Mouse (Mus musculus): Measurements from ENCODE around the gene Fbxl17. TPM values are rescaled to one million over a fixed set of nuclear protein-coding genes. Genes with fewer than 3 reads are reported as not detected.

The Fbxl17 gene
- total RNA-seq, 2 experiments from 2014 or later: 3.7 to 5.2 TPM

DNA sequence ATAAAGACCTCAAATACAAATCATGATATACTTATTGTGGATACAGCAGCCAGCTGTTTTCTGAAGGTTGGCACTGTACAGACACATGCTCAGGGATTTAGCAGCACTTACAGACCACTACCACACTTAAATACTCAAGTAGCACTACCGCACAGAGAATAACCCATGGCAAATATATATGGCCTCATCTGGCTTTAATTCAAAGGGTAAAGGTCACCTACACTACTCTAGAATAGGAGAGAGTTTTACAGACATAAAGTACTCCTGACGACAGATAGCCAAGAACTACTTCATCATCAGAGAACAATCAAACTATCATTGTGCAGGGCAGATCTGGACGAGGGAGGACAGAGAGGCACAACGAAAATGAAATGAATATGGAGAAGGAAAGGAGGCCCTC is 93.9 kb downstream of the Fbxl17 start:
- no peak for ATAC-seq (replicated peaks; ENCODE audit: low FRiP score, low TSS enrichment, poor library complexity, severe bottlenecking)

DNA sequence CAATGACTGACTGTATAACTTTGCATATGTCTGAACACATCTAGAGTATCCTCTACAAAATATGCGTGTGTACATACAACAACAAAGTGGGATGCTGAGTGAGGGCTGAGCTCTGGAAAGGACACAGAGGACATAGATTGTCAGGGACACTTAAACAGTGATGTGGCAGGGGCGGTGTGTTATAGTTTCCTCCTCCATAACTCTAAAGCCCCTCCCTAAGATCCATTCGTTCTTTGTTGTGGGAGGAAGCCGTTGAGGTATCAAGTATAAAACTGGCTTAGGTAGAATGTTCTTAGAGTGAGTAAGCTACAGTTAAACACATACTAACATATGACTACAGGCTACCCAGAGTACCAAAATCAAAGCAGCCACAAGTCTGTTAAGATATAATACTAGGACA is 94.3 kb downstream of the Fbxl17 start:
- ATAC-seq (replicated peaks; ENCODE audit: low FRiP score, low TSS enrichment, poor library complexity, severe bottlenecking): no peak

GRCm38 (mm10) chr17:63404968-63405367 is 94.8 kb downstream of the Fbxl17 start:
- no peak for ATAC-seq (replicated peaks; ENCODE audit: low FRiP score, low TSS enrichment, poor library complexity, severe bottlenecking)

DNA sequence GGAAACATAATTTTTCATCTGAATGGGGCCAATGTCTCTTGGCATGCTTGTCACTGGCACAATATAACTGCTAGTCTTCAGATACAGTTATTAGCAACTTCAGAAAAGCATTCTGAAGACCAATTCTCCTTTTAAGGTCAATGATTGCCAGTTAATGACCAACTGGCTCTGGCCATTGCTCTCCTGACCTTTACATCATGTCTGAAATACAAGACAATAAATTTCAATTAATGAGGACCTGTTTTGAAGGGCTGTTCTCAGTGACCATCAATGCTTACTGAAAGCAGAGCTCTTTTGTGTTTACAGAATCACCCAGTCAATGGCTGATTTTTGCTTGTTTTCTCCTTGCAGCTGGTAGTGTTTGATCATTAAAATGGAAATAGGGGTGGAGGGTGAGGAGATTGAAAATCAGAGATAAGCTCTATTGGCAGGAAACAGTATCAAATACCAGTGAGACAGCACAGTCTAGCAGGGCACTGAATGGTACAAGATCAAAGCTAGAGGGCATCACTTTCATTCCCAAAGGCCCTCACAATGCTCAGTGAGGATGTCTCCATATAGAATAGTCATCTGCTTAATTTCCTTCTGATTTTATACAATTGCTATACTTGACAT is 95.9 kb downstream of the Fbxl17 start:
- no peak for ATAC-seq (replicated peaks; ENCODE audit: low FRiP score, low TSS enrichment, poor library complexity, severe bottlenecking)

DNA sequence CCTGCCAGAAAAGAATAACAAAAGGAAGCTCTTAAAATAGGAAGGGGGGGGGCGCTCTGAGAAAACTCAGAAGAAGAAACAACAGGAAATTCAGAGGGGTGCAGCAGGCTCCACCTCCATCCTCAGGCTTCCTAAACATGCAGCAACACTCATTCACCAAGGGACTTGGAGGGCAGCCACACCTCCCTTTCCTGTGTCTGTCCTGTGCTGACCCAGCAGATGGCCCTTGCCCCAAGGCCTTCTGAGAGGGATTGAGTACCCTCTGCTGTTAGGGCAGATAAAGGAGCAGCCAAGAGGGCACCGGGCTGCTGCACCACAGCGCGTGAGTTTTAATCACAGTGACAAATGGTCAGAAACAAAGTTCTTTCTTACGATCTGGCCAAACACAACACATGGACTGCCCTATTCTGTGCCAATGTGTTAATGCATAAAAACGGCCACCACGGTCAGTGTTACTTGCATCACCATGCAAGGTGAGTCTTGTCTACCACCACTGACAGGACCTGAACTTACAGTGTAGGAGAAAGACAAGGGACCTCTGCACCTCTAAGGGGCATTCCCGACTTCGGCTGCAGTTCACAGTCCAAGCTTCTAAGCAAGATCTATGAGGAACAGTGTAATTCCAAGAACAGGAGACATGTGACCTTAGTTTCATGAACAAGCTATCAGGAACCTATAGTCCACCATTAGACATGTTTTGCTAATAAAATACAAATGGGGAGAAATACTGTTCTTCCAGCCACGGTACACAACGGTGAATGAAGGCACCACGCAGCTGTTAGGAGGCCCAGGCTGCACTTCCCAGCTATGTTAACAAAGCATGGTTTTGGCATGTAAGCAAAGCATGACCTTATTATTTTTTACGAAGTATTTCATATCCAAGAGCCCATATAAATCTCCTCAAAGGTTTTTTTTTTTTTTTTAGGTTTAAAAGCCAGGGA is 96.8 kb downstream of the Fbxl17 start:
- ATAC-seq (replicated peaks; ENCODE audit: low FRiP score, low TSS enrichment, poor library complexity, severe bottlenecking): no peak

DNA sequence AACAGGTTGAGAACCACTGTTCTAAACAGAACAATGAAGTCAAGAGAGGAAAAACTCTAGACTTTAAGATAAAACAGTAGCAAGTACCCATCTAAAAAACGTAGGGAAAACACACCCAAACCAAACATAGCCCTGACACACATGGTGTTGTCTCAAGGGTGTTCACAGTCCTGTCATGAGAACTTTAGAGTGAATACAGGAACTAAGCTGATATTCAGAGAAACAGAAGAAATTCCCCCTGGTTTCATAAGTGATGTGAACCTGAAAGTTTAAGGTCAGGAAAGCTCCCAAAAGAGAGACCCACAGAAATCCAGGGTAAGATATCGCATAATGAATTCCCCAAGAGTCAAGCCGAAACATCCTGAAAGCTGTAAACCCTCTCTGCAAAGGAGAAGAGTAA is 97.6 kb downstream of the Fbxl17 start:
- no peak for ATAC-seq (replicated peaks; ENCODE audit: low FRiP score, low TSS enrichment, poor library complexity, severe bottlenecking)

DNA sequence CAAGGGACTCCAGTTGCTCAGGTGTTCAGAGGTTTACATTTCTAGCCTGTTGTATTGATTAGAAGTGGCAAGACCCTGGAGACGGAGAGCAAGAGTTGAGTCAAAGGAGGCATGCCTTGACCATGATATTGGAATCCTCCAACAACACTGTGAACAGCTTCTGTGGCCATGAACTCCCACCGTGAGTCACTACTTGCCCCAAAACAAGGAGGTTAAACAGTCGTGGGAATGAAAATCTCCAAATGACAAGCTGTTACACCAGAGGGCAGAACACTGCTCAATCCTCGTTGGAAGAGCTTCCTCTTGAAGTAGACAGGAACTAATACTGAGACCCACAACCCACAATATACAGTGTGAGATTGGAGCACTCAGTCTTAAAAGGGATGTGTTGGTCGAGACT is 99.2 kb downstream of the Fbxl17 start:
- ATAC-seq (replicated peaks; ENCODE audit: low FRiP score, low TSS enrichment, poor library complexity, severe bottlenecking): no peak

- no peak for ATAC-seq (replicated peaks; ENCODE audit: low FRiP score, low TSS enrichment, poor library complexity, severe bottlenecking)
Observed at GRCm38 (mm10) chr17:63399816-63400215, 100.0 kb downstream of the Fbxl17 start.

- ATAC-seq (replicated peaks; ENCODE audit: low FRiP score, low TSS enrichment, poor library complexity, severe bottlenecking): no peak
Observed at GRCm38 (mm10) chr17:63391506-63391905, 108.3 kb downstream of the Fbxl17 start.

- no peak for ATAC-seq (replicated peaks; ENCODE audit: low FRiP score, low TSS enrichment, poor library complexity, severe bottlenecking)
Observed at GRCm38 (mm10) chr17:63390951-63391350, 108.9 kb downstream of the Fbxl17 start.

- ATAC-seq (replicated peaks; ENCODE audit: low FRiP score, low TSS enrichment, poor library complexity, severe bottlenecking): no peak
Observed at GRCm38 (mm10) chr17:63370977-63371376, 128.8 kb downstream of the Fbxl17 start.

DNA sequence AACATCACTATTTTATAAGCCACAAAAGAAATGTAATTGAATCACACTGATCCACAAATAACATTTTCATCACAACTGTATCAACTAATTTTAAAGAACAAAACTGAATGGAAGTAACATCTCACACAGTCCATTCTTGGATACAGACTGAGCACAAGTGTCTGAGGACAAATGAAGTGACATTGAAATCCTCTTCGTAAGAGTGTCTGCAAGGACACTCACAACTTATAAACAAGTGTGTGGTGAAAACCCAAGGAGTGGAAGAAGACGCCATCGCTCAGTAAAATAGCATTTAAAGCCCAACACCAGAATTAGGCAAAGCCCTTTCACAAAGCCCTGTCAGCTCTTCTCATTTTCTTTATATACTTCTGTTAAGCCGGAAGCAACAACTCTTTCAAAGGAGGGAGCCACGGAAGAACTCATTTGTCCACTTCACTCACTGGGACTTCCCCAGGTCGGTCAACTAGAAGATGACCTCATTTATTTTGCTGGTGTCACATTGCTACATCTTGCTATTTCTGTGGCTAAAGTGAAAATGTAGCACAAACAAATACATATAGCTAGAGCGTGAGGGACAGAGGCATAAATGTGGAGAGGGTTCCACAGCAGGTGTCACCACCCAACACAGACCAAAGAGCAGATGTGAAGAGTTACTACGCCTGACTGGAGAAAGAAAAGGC is 130.0 kb downstream of the Fbxl17 start:
- no peak for ATAC-seq (replicated peaks; ENCODE audit: low FRiP score, low TSS enrichment, poor library complexity, severe bottlenecking)

- ATAC-seq (replicated peaks; ENCODE audit: low FRiP score, low TSS enrichment, poor library complexity, severe bottlenecking): no peak
Observed at GRCm38 (mm10) chr17:63367476-63367875, 132.3 kb downstream of the Fbxl17 start.

DNA sequence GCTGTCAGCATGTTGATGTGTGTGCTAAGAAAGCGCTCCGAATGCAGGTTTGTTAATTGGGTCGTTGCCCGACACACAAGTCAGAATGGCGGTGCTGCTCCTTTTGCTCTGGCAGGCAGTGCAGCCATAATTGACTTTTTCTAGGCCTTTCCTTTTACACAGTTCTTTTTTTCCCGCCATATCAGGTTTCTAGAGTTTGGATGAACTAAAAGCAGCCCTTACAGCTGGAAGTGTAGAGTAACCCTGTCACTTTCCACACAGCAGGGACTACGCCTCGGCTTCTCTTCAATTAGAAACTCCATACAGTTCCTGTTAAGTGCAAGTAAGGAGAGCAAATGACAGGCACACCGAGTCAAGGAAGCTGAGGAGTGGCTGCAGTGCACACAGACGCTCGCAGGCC is 133.8 kb downstream of the Fbxl17 start:
- no peak for ATAC-seq (replicated peaks; ENCODE audit: low FRiP score, low TSS enrichment, poor library complexity, severe bottlenecking)

- no peak for ATAC-seq (replicated peaks; ENCODE audit: low FRiP score, low TSS enrichment, poor library complexity, severe bottlenecking)
Observed at GRCm38 (mm10) chr17:63364605-63365004, 135.2 kb downstream of the Fbxl17 start.

DNA sequence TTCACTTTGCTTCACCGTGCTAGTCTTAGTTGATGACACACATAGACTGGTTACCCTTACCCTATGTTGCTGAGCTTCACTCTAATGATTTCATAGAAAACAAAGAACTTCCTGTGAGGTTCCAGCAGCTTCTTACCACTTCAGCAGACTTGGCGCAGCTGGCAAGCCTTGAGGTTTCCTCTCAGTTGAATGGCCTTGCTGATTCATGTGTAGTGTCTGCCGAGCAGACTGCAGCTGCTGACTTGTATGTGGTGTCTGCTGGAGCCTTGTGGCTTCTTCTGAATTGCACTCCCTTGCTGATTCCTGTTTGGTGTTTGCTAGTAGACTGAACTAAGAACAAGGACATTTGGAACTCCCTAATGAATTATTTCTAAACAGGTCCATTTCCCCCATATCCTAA is 137.6 kb downstream of the Fbxl17 start:
- no peak for ATAC-seq (replicated peaks; ENCODE audit: low FRiP score, low TSS enrichment, poor library complexity, severe bottlenecking)

GRCm38 (mm10) chr17:63361679-63362078 is 138.1 kb downstream of the Fbxl17 start:
- no peak for ATAC-seq (replicated peaks; ENCODE audit: low FRiP score, low TSS enrichment, poor library complexity, severe bottlenecking)

DNA sequence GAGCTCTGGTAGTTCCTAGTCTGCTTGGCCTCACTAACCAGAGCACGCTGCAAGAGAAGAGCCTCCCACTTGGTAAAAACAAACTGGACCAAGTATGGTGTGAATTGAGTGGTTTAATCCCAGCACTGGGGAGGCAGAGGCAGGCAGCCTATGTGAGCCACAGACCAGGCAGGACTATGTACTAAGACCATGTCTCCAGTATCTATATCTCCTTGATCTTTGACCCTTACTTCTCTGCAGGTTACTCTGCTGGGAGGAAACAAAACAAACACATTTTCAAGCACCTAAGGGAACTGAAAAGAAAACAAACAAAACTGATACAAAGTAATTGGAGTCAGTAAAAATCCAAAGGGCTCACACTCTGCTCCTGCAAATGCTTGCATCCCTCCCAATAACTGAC is 141.0 kb downstream of the Fbxl17 start:
- ATAC-seq (replicated peaks; ENCODE audit: low FRiP score, low TSS enrichment, poor library complexity, severe bottlenecking): no peak

GRCm38 (mm10) chr17:63356202-63356601 is 143.6 kb downstream of the Fbxl17 start:
- ATAC-seq (replicated peaks; ENCODE audit: low FRiP score, low TSS enrichment, poor library complexity, severe bottlenecking): no peak

- no peak for ATAC-seq (replicated peaks; ENCODE audit: low FRiP score, low TSS enrichment, poor library complexity, severe bottlenecking)
Observed at GRCm38 (mm10) chr17:63352634-63353195, 147.1 kb downstream of the Fbxl17 start.
